Mouse (Mus musculus) left cerebral cortex, postnatal 36 days (tissue): ENCODE results near the gene Sag. TPM values are rescaled to one million over a fixed set of nuclear protein-coding genes. Genes with fewer than 3 reads are reported as not detected.
A peak's percentile ranks its signal among the peaks of the same experiment; 100 is the strongest.
"Not testable (repeated sequence)": the region's sequence is repeated elsewhere in the genome, so short reads cannot be mapped to it uniquely, and the experiment has no call there.

Experiments used
- DNase-seq, 2 experiments: peaks; one replicate each; pipeline ENCODE4 v3.0.0; 2021 to 2022; ENCODE audit warnings: low spot score in 2 of 2, mixed read lengths in 1 of 2
- intact Hi-C: fragments of 180-260 bp; cut with DNase I; formaldehyde crosslinking; loops from one replicate; pipeline ENCODE4 v1.15.1; 2025
- total RNA-seq, 2 experiments: library from RNA; stranded (reverse); gene quantifications; 2 replicates each; pipeline ENCODE4 v1.2.3; 2021

The Sag gene
- total RNA-seq, 2 experiments from 2014 or later: 2.0 to 3.7 TPM

GRCm38 (mm10) chr1:87812061-87812460 lies 8.6 kb downstream of the Sag start:
- no peak for DNase-seq
- intact Hi-C loops: loop anchor here (2.0 kb wide), 1 partner anchor 37 kb away; no protein-coding TSS in a partner anchor

- peak; percentile 43 to 55 for DNase-seq
- intact Hi-C loops: loop anchor here (2.0 kb wide), 1 partner anchor 36 kb away; no protein-coding TSS in a partner anchor
These were observed 9.7 kb downstream of the Sag start for GRCm38 (mm10) chr1:87813155-87813554.

- no peak for DNase-seq
- intact Hi-C loops: loop anchor here (2.0 kb wide), 1 partner anchor 35 kb away; no protein-coding TSS in a partner anchor
These were observed 10.2 kb downstream of the Sag start for GRCm38 (mm10) chr1:87813681-87814080.

- intact Hi-C loops: no loop called here
- no peak for DNase-seq
These were observed 21.0 kb downstream of the Sag start for GRCm38 (mm10) chr1:87824420-87824995.

- intact Hi-C loops: no loop called here
- no peak for DNase-seq
These were observed 21.8 kb downstream of the Sag start for GRCm38 (mm10) chr1:87825281-87825680.

GRCm38 (mm10) chr1:87825991-87826390 lies 22.5 kb downstream of the Sag start:
- no peak for DNase-seq
- intact Hi-C loops: no loop called here

- no peak for DNase-seq
- intact Hi-C loops: no loop called here
These were observed 23.0 kb downstream of the Sag start for GRCm38 (mm10) chr1:87826474-87826873.

- DNase-seq, intact Hi-C loops: not testable (repeated sequence)
These were observed 24.0 kb downstream of the Sag start for GRCm38 (mm10) chr1:87827476-87827875.

- no peak for DNase-seq
- intact Hi-C loops: no loop called here
These were observed 24.7 kb downstream of the Sag start for GRCm38 (mm10) chr1:87828185-87828584.

- no peak for DNase-seq
- intact Hi-C loops: no loop called here
These were observed 25.6 kb downstream of the Sag start for GRCm38 (mm10) chr1:87828926-87829580.

- no peak for DNase-seq
- intact Hi-C loops: no loop called here
These were observed 26.2 kb downstream of the Sag start for GRCm38 (mm10) chr1:87829621-87830211.

- no peak for DNase-seq
- intact Hi-C loops: no loop called here
These were observed 33.0 kb downstream of the Sag start for GRCm38 (mm10) chr1:87836453-87836852.

GRCm38 (mm10) chr1:87837018-87837417 lies 33.5 kb downstream of the Sag start:
- intact Hi-C loops: no loop called here
- no peak for DNase-seq

- DNase-seq: no peak
- intact Hi-C loops: no loop called here
These were observed 37.1 kb downstream of the Sag start for GRCm38 (mm10) chr1:87840411-87841208.

GRCm38 (mm10) chr1:87846801-87847474 lies 43.5 kb downstream of the Sag start:
- intact Hi-C loops: no loop called here

GRCm38 (mm10) chr1:87847475-87848168 lies 44.1 kb downstream of the Sag start:
- no peak for DNase-seq
- intact Hi-C loops: loop anchor here (2.0 kb wide), 1 partner anchor 35 kb away; no protein-coding TSS in a partner anchor

More at GRCm38 (mm10) chr1:87846801-87847474, 43.5 kb downstream of the Sag start:
- DNase-seq: peak; percentile 19 to 21

- intact Hi-C loops: loop anchor here (2.0 kb wide), 1 partner anchor 36 kb away; no protein-coding TSS in a partner anchor
- peak; percentile 35 for DNase-seq
These were observed 44.9 kb downstream of the Sag start for GRCm38 (mm10) chr1:87848237-87848996.

- no peak for DNase-seq
- intact Hi-C loops: loop anchor here (2.0 kb wide), 1 partner anchor 36 kb away; no protein-coding TSS in a partner anchor
These were observed 45.8 kb downstream of the Sag start for GRCm38 (mm10) chr1:87849278-87849677.
